Mouse (Mus musculus) cerebellum, adult 2 months (tissue): ENCODE results near the gene Cngb1. TPM values are rescaled to one million over a fixed set of nuclear protein-coding genes. Genes with fewer than 3 reads are reported as not detected.

Experiments
- DNase-seq, 2 experiments: peaks; one replicate each; pipeline ENCODE4 v3.0.0; 2021
- H3K27ac ChIP-seq: fragments of 200-500 bp; 2 replicates; pipeline ENCODE4 v1.5.1; 2012; ENCODE audit warnings: low read length, control low read depth, inconsistent platforms; ENCODE audit not compliant: insufficient read depth
- H3K27me3 ChIP-seq: fragments of 200-500 bp; 2 replicates; pipeline ENCODE4 v1.6.1; 2012; ENCODE audit warnings: inconsistent platforms, mild to moderate bottlenecking, low read length, moderate library complexity; ENCODE audit not compliant: control insufficient read depth, insufficient read depth
- H3K4me1 ChIP-seq: fragments of 200-500 bp; 2 replicates; pipeline ENCODE4 v1.6.1; 2011; ENCODE audit warnings: low read length; ENCODE audit not compliant: control insufficient read depth, insufficient read depth
- H3K4me3 ChIP-seq: fragments of 200-500 bp; replicated peaks from 2 replicates; pipeline ENCODE3; 2011; ENCODE audit warnings: mild to moderate bottlenecking, low read depth, low read length, control low read depth; ENCODE audit not compliant: insufficient read depth
- CTCF ChIP-seq: fragments of 200-500 bp; IDR thresholded peaks from 2 replicates; pipeline ENCODE4 v1.5.1; 2011; ENCODE audit warnings: low read depth, mild to moderate bottlenecking, control low read depth, low read length, moderate library complexity, borderline replicate concordance; ENCODE audit not compliant: insufficient read depth
- POLR2A ChIP-seq: fragments of 200-500 bp; IDR thresholded peaks from 2 replicates; pipeline ENCODE4 v1.6.1; 2011; ENCODE audit warnings: low read length, control low read depth, borderline replicate concordance; ENCODE audit not compliant: insufficient read depth
- WGBS: fragments of 180-500 bp; shearing (Covaris S2); methylation state at CpG from one replicate; pipeline ENCODE4 v1.1.7; 2018; 5-methylcytosine and 5-hydroxymethylcytosine counted together
- polyA plus RNA-seq: library from polyadenylated mRNA; depleted of rRNA; stranded (reverse); fragments of >200 nt; gene quantifications from 2 replicates; pipeline ENCODE4 v1.2.3, GENCODE M21; 2012

The Cngb1 gene
- polyA plus RNA-seq, 1 experiment: 0.41 TPM

DNA sequence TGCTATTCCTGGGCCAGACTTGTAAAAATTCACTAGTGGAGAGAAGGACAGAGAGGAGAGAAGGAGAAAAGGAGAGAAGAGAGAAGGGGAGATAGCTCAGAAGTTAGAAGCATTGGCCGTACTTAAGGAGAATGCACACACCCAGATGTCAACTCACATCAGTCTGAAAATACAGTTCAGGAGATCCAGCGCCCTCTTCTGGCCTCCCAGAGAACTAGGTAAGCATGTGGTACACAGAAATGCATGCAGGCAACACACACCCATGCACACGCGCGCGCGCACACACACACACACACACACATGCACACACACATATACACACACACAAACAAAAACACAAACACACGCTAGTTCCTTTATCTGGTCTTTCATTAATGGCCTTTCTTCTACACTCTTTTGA is 86.8 kb downstream of the Cngb1 start:
- TF ChIP-seq CTCF (no peak), POLR2A (no peak)
- Histone ChIP-seq H3K27ac (no peak overlapping the region), H3K4me1 (no peaks in the 10 kb centered on the region), H3K27me3 (no peaks in the 10 kb centered on the region), H3K4me3 (no peak overlapping the region)
- no peak for DNase-seq
- 84% methylated on average over 8 of the region's 8 CpGs for WGBS

DNA sequence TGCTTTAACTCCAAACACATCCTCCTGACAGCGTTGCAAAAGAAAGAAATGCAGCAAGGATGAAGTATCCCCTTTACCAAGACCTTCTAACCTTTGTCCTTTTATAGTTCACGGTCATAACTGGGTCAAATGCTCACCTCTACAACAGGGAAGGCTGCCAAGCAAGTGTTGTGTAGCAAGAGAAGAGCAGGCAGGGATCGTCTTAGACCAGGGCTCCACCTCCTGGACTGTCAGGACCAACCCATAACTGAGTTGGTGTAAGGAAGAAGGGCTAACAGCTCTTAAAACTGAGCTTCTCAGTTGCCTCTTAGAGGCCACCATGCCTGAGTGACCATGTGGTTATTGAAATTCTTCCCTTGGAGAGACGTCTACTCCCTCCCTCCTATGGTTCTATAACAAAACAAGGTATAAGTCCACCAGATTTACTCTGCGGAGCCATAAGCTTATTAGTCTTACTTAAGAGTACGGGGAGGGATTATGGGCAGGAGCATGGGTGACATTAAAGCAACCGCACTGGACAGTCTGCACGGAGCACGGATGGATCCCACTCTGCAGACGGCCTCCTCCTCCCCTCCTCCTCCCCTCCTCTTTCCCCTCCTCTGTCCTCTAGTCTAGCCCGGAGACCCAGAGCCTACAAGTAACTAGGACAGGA is 90.5 kb downstream of the Cngb1 start:
- Histone ChIP-seq H3K27me3 (no peaks in the 10 kb centered on the region), H3K4me1 (no peaks in the 10 kb centered on the region), H3K4me3 (no peak overlapping the region), H3K27ac (no peak overlapping the region)
- 67% methylated on average over 11 of the region's 11 CpGs for WGBS
- TF ChIP-seq CTCF (no peak), POLR2A (no peak)
- no peak for DNase-seq

DNA sequence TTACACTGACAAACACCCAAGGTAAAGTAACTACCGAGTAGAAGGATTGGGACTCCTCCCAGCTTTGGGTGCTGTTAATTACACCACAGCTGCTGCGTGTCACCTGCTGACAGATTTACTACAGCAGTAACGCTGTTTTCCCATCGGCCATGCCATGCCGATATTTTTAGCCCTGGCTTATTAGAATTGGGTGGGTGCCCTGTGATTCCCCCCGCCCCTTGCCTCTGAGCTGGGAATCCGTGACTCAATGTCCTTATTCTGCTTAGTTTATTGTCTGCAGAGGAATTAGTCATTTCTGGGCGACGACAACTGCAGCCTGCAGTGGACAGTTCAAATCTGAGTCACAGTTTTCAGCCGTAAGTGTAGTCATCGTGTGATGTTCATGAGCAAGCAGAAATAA is 96.5 kb downstream of the Cngb1 start:
- H3K27me3 ChIP-seq: no peaks in the 10 kb centered on the region
- DNase-seq: no peak
- H3K4me3 ChIP-seq: no peak overlapping the region
- H3K27ac ChIP-seq: no peak overlapping the region
- no peaks in the 10 kb centered on the region for H3K4me1 ChIP-seq
- TF ChIP-seq POLR2A: no peak
- 44% methylated on average over 11 of the region's 11 CpGs for WGBS

DNA sequence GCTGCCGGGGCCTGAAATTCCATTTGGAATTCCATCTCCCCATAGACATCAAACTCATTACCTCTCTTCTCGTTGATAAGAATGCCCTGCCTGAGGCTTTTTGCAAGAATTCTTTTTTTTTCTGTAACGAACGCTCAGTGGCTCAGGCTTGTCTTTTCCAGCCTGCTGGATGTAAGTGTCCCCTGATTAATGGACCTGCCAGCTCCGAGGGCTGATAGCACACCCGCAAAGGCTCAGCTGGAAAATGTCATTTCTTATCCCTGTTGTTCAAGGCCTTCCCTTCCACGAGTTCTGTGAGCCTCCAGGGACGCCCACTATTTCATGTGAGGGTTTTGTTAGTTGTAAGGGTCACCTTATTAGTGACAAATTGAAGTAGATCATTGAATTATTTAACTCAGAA is 100.4 kb downstream of the Cngb1 start:
- TF ChIP-seq CTCF: no peak
- TF ChIP-seq POLR2A: no peak
- H3K27ac ChIP-seq: no peak overlapping the region
- H3K27me3 ChIP-seq: no peaks in the 10 kb centered on the region
- no peaks in the 10 kb centered on the region for H3K4me1 ChIP-seq
- H3K4me3 ChIP-seq: no peak overlapping the region
- DNase-seq: no peak
- 53% methylated on average over 8 of the region's 8 CpGs for WGBS

DNA sequence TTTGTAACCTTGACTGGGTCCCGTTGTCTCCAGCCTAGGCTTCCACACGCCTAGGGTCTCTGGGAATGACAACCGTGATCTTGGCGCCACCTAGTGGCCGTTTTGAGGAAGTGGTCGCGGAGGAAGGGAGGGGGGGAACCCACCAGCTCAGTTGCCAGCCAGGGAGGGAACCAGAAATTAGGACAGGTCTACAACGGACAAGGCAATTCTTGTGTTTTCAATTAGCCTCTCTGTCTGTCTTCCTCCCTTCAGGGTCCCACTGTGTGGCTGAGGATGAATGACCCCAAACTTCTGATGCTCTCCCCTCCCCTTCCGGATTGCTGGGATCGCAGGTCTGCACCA is 102.4 kb downstream of the Cngb1 start:
- Histone ChIP-seq H3K4me1 (no peaks in the 10 kb centered on the region), H3K27me3 (no peaks in the 10 kb centered on the region), H3K27ac (no peak overlapping the region), H3K4me3 (no peak overlapping the region)
- WGBS: 17% methylated on average over 10 of the region's 10 CpGs
- DNase-seq: peak; percentile 46 to 63
- no peak for TF ChIP-seq POLR2A
- TF ChIP-seq CTCF: peak; percentile 94

DNA sequence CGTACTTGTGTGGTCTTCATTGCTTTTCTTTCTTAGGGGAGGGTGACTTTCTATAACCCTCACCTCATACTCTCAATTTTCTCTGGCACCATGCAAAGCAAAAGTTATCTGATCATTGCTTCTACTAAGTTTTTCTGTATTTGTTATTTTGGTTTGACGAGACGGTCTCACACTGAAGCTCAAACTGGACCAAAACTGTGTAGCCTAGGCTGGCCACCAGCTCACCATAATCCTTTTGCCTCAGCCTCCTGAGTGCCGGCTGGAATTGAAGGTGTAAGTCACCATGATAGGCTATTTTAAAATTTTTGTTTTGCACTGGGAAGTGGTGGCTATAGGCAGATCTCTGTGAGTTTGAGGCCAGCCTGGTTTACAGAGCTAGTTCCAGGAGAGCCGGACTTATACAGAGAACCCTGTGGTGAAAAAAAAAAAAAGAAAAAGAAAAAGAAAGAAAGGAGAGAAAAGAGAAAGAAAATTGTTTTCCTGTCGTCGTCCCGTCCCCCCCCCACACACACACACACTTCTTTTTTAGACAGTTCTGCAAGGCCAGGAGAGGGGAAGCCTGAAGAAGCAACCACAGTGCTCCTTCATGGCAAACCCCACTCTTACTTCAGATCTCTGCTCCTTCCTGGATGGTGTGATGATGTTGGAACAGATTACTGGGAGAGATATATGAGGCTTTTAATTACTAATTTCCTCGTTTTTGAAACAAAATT is 102.9 kb downstream of the Cngb1 start:
- no peak for DNase-seq
- WGBS: 58% methylated on average over 9 of the region's 9 CpGs
- Histone ChIP-seq H3K27ac (no peak overlapping the region), H3K4me3 (no peak overlapping the region), H3K4me1 (no peaks in the 10 kb centered on the region), H3K27me3 (no peaks in the 10 kb centered on the region)
- TF ChIP-seq POLR2A: no peak
- no peak for TF ChIP-seq CTCF

DNA sequence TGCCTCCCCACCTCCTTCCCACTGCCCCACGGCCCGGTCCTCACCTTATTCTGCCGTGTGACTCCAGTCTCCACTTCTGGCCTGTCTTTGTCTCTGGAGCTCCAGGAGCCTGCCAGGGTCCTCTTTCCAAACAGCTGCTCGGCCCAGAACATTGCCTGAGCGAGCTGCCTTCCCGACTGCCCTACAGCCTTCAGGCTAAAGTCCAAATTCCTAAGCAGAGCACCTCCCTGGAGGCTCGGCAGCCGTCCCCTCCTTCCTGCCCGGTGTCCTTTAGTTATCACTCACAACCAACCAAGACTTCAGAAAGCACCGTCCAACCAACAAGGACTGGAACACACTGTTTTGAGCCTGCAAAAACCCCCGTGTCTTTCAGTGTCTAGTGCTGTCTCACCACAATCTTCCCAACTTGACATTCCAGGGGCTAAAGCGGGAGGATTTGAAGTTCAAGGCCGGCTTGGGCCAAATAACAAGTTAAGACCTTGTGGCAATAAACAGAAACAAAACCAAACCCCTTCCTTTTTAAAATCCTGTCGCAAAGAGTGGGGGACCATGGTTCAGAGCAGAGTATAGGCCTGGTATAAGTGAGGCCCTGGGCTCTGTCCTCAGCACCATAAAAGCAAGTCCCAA is 103.6 kb downstream of the Cngb1 start, which contains the start of gene Kifc3:
Gene Kifc3, minus strand, starts transcription at position 164 of the 627 bp plus-strand sequence.
- no peak within 1 kb of the TSS for H3K4me3 ChIP-seq
- 62% methylated on average over 14 of the region's 14 CpGs for WGBS
- no peak for DNase-seq
- no peak within 1 kb of the TSS for H3K27ac ChIP-seq
- no peaks in the 10 kb centered on the region for H3K27me3 ChIP-seq
- no peaks in the 10 kb centered on the region for H3K4me1 ChIP-seq
- TF ChIP-seq POLR2A: no peak
- no peak for TF ChIP-seq CTCF
